Mouse (Mus musculus) adrenal gland (tissue): ENCODE results near the gene Pcgf6.

Source experiments
- intact Hi-C: fragments of 180-260 bp; cut with DNase I; formaldehyde crosslinking; loops from one replicate; pipeline ENCODE4 v1.15.1; 2025
- long read RNA-seq, 2 experiments: library from polyadenylated mRNA; unstranded; transcript quantifications; one replicate each; pipeline ENCODE4 v2.0.0; 2020; ENCODE audit warnings: borderline replicate concordance in 1 of 2; ENCODE audit not compliant: insufficient replicate concordance in 1 of 2

Gene Pcgf6
- long read RNA-seq, experiment 1, transcript Pcgf6-201 (10 exons, 2,159 nt), result major isoform, 9 of 18 reads
- long read RNA-seq, experiment 1, partial matches to known transcripts, result 5 of 18 reads
- long read RNA-seq, experiment 1, other reads (novel, unspliced or antisense), result 0 of 18 reads
- long read RNA-seq, experiment 2, partial matches to known transcripts, result 8 of 14 reads
- long read RNA-seq, experiment 2, other reads (novel, unspliced or antisense), result 3 of 14 reads

GRCm38 (mm10) chr19:47050271-47051032 is at the start of gene Pcgf6:
Gene Pcgf6 (minus strand): TSS chr19:47050906.
- intact Hi-C loops, result no loop called here

DNA sequence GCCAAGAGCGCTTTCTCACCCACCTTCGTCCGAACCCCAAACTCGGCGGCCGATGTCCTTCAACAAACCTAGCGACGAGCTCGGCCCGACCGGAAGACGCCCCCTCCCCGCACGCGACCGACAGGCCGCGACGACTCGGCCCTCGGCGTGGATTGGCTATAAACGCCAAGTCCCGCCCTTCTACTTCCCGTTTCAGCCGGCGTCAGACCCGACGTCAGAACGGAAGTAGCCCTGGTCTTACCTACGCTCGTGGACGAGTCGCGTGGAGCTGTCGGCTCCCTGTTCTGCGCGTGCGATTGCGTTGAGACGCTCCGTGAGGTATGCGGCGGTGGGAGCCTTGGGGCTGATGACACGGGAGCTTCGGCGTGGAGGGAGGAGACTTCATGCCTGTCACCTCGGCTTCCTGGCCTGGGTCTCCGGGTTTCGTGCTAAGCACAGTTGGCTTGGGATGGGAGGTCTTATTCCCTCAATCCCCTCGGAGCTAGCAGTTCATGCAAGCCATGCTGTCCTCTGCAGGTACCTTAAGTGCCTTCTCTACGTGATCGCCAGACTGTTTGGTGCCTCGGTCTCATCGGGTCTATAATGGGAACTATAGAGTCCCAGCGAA is 39.9 kb upstream of the Pcgf6 start, which contains the start of the genes Usmg5 and Pdcd11:
Gene Usmg5, minus strand, starts transcription at position 98 of the 607 bp plus-strand sequence.
Gene Pdcd11, plus strand, starts transcription at position 219 of the 607 bp plus-strand sequence.
- intact Hi-C loops, result no loop called here

DNA sequence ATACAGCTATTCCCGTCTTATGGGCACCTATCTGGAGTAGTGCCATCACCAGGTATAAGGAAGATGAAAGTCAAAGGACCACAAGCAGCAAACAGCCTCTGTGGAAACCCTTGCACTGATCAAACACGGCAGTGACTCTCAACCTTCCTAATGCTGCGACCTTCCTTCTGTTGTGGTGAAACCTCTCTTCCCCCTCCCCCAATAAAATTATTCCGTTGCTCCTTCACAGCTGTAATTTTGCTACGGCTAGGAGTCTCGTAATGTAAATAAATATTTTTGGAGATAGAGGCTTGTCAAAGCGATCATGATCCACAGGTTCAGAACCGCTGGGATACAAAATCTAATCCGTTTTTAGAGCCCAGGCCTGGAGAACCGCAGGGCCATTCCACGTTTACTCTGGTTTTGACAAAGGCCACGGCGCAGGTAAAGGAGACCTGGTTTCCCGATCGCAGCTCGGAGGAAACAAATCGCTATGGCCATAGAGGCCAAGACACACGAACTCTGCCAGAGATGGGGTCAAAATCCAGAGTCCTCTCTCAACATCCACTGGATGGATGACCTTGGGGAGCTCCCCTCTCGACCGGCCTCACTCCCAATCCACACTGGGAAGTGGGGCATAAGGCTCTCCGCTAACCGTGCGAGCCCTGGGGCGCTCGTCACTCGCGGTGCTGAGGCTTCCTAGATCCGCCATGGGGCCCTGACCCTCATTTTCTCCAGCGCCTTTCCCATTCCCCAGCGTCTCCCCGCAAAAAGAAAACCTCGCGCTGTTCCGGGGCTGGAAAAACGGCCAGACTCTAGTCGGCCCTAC is 39.2 kb upstream of the Pcgf6 start:
- intact Hi-C loops, result no loop called here

- intact Hi-C loops, result no loop called here
Observed at GRCm38 (mm10) chr19:47088226-47088625, 37.5 kb upstream of the Pcgf6 start.

DNA sequence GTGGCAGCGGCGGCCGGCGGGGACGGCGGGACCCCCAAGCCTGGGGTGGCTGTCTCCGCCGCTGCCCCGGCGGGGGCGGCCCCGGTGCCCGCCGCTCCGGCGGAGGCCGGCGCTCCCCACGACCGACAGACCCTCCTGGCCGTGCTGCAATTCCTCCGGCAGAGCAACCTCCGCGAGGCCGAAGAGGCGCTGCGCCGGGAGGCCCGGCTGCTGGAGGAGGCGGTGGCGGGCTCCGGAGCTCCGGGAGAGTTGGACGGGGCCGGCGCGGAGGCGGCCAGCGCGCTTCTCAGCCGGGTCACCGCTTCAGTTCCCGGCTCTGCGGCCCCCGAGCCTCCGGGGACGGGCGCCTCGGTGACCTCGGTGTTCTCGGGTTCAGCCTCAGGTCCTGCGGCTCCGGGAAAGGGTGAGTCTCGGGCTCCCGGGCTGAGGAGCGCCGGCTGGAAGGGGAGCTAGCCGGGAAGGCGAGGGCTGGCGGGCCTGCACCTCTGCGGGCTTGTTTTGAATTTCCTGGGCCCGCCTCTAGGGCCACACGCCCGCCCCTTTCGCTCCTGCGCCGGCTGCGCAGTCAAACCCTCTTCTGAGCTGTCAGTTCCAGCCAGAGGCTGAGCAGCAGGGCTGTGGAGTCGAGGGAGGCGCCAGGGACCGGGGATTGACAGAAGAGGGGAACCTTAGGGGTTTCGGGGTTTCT is 17.4 kb upstream of the Pcgf6 start:
- intact Hi-C loops, result loop anchor here (5.0 kb wide), 1 partner anchor 99 kb away; no protein-coding TSS in a partner anchor

DNA sequence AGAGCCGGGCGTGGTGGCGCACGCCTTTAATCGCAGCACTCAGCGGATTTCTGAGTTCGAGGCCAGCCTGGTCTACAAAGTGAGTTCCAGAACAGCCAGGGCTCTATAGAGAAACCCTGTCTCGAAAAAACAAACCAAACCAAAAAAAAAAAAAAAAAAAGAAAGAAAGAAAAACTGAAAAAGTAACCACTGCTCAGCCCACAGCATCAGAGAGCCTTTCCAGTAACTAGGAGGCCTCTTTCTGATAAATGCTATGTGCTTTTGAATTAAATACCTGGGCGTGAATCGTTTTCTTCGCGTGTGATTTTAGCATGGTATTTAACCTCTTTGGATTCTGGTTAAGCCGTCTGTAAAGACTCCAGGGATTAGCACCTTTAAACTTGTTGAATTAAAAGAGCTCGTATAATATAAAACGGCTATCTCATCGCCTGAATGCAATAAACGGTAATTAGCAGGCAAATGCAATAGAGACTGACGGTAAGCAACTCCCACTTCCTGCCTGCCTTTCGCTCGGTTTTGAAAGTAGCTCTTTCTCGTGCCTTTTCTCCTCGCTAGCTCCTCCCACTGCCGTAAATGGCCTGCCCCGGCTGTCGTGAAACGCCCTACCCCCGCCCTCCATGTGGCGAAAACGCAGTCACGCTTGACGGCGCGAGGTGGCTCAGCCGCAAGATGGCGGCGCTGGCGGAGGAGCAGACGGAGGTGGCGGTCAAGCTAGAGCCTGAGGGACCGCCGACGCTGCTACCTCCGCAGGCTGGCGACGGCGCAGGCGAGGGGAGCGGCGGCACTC is 16.6 kb upstream of the Pcgf6 start, which contains the start of gene Taf5:
Gene Taf5, plus strand, starts transcription at position 651 of the 787 bp plus-strand sequence.
- intact Hi-C loops, result loop anchor here (5.0 kb wide), 1 partner anchor 100 kb away; no protein-coding TSS in a partner anchor

DNA sequence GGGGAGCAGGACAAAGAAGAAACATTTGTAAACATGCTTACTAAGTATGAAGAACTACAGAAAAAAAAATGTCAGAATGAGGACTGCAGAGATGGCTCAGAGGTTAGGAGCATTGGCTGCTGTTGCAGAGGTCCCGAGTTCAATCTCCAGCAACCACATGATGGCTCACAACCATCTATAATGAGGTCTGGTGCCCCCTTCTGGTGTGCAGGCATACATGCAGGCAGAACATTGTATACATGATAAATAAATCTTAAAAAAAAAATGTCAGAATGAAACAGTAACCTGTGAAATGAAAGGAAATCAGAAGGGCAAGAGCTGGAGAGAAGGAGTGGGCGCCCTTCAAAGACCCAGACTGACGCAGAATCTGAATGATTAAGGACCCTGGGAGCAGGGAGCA is 15.2 kb upstream of the Pcgf6 start:
- intact Hi-C loops, result loop anchor here (5.0 kb wide), 1 partner anchor 101 kb away; no protein-coding TSS in a partner anchor

- intact Hi-C loops, result no loop called here
Observed at GRCm38 (mm10) chr19:47057684-47058083, 7.0 kb upstream of the Pcgf6 start.

GRCm38 (mm10) chr19:47053471-47053870 is 2.8 kb upstream of the Pcgf6 start:
- intact Hi-C loops, result no loop called here

DNA sequence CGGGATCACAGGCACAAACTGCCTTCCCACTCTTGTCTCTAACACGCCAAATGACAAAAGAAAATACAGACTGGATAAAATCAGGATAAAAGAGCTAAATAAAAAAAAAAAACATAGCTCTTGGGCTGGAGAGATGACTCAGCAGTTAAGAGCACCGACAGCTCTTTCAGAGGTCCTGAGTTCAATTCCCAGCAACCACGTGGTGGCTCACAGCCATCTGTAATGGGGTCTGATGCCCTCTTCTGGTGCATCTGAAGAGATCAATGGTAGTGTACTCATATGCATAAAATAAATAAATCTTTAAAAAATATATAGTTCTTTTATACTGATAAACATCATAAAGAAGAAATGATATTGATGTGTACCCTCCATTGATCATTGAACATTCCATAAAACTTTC is 2.2 kb upstream of the Pcgf6 start:
- intact Hi-C loops, result no loop called here

GRCm38 (mm10) chr19:47049840-47050239 is 866 bp downstream of the Pcgf6 start:
- intact Hi-C loops, result no loop called here

GRCm38 (mm10) chr19:47049061-47049460 is 1.6 kb downstream of the Pcgf6 start:
- intact Hi-C loops, result no loop called here

DNA sequence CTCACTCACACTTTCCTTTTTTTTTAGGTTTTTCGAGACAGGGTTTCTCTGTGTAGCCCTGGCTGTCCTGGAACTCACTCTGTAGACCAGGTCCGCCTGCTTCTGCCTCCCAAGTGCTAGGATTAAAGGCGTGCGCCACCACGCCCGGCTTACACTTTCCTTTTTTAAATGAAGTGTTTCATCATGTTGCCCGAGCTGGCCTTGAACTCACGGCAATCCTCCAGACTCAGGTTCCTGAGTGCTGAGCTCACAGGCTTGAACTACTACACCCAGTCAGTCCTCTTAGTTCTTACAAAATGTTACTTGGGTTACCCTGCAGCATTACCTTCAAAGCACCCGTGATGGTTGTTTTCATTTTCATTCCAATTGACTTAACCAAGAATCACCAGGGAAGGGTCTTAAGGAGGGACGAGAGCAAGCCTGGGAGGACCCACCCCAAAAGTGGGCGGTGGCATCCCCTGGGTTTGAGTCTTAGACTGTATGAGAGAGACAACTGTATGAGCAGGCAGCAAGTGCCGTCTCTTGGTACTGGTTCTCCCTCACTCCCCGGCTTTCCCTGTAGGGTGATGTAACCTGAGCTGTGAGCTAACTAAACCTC is 3.4 kb downstream of the Pcgf6 start:
- intact Hi-C loops, result no loop called here

DNA sequence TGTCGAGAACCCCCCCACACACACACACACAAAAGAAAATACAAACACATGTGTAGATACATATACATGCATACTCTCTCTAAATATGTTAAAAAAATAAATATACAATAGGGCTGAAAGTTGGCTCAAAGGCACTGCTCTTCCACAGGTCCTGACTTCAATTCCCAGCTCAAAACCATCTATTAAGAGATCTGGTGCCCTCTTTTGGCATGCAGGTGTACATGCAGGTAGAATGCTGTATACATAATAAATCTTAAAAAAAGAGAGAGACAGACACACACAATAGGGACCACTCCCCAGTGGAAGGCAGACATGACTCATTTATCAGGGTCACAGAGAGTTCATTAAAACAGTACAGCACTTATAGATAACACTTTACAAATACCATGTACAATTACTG is 4.4 kb downstream of the Pcgf6 start:
- intact Hi-C loops, result no loop called here

- intact Hi-C loops, result loop anchor here (5.0 kb wide), 1 partner anchor 166 kb away; no protein-coding TSS in a partner anchor
Observed at GRCm38 (mm10) chr19:47043608-47044007, 7.1 kb downstream of the Pcgf6 start.

DNA sequence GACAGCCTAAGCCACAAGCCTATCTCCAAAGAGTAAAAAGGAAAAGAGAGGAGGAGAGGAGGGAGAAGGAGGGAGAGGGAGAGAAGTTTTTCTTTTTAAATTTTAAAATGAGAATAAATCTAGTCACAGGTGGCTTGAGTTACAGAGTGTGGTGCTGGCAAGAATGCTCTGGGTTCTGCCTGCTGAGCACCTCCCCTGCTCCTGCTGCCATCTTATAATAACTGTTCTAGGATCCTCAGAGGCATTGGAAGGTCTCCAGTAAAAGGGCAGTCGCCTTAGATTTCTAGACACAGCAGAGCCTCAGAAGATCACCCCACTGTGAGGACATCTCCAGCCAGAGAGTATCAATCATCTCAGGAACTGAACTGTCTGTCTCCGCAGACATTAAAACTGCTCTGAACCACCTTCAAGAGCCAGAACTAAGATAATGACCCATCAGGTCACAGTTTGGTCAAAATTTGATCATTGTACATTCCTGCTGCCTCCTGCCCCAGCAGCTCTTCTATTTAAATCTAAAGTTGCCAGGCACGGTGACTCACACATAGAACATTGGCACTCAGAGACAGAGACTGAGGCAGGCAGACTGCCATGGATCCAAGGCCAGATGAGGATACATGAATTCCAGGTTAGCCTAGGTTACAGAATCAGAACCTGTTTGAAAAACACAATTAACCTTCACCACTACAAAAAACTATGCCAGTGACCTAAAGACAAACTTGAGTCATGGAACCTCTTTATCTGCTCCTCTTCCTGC is 9.8 kb downstream of the Pcgf6 start:
- intact Hi-C loops, result loop anchor here (5.0 kb wide), 1 partner anchor 164 kb away; no protein-coding TSS in a partner anchor

DNA sequence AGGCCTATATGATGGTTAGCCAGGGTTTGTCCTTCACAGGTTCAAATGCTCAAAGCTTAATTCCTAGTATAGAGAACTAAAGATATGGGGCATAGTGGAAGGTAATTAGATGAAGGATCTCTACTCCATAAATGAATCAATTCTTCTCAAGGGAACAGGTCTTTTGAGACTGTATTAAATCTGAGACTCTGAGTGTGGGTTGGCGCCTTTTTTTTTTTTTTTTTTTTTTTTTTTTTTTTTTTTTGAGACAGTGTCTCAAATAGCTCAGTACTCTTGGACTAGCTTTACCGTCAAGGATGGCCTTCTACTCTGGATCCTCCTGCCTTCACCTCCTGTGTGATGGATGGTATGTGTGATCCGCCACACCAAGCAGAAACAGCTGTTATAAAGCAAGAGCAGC is 14.1 kb downstream of the Pcgf6 start:
- intact Hi-C loops, result no loop called here

DNA sequence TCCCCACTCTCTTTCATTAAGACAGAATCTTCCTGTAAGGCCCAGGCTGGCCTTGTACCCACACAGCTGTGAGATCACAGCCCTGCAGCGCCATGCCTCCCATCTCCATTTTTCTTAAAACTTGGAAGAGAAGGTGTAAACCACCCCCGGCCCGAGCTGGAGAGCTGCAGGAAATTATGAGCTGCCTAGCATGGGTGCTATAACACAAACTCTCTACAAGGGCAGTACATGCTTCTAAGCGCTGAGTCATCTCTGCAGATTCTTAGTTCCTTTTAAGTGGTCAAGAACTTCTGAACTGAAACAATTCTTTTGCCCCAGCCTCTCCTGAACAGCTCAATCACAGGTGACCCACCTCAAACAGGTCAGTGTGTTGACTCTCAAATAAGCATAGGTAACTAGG is 15.8 kb downstream of the Pcgf6 start:
- intact Hi-C loops, result no loop called here
